Mouse (Mus musculus) limb, embryonic 13.5 days (tissue): ENCODE data around the gene Marveld3. TPM values are rescaled to one million over a fixed set of nuclear protein-coding genes. Genes with fewer than 3 reads are reported as not detected.

Experiments used
- ATAC-seq: fragments of 200-750 bp; cut with Nextera tagmentation; 2 replicates; pipeline ENCODE4 v1.8.0; 2017; ENCODE audit warnings: low read depth, moderate number of reproducible peaks, moderate TSS enrichment; ENCODE audit not compliant: low FRiP score
- H3K27ac ChIP-seq: fragments of 300-500 bp; sonication (generic); 2 replicates; pipeline ENCODE4 v1.5.1; 2015; ENCODE audit warnings: inconsistent platforms, mild to moderate bottlenecking, moderate library complexity
- H3K27me3 ChIP-seq: fragments of 300-500 bp; sonication (generic); 2 replicates; pipeline ENCODE4 v1.6.1; 2015; ENCODE audit warnings: mild to moderate bottlenecking, inconsistent platforms
- H3K36me3 ChIP-seq: fragments of 300-500 bp; sonication (generic); 2 replicates; pipeline ENCODE4 v1.6.1; 2015; ENCODE audit warnings: inconsistent platforms, mild to moderate bottlenecking, moderate library complexity
- H3K4me1 ChIP-seq: fragments of 300-500 bp; sonication (generic); 2 replicates; pipeline ENCODE4 v1.6.1; 2015; ENCODE audit warnings: inconsistent platforms
- H3K4me2 ChIP-seq: fragments of 300-500 bp; sonication (generic); replicated peaks from 2 replicates; pipeline ENCODE4 v1.6.1; 2015; ENCODE audit warnings: inconsistent platforms, mild to moderate bottlenecking, moderate library complexity
- H3K4me3 ChIP-seq: fragments of 300-500 bp; sonication (generic); 2 replicates; pipeline ENCODE4 v1.5.1; 2015; ENCODE audit warnings: moderate library complexity, mild to moderate bottlenecking, inconsistent platforms
- H3K9ac ChIP-seq: fragments of 300-500 bp; sonication (generic); 2 replicates; pipeline ENCODE4 v1.6.1; 2015; ENCODE audit warnings: mild to moderate bottlenecking, inconsistent platforms
- H3K9me3 ChIP-seq: fragments of 300-500 bp; sonication (generic); 2 replicates; pipeline ENCODE4 v1.6.1; 2016; ENCODE audit warnings: inconsistent platforms
- WGBS: fragments of 180-500 bp; shearing (Covaris S2); methylation state at CpG from one replicate; pipeline ENCODE4 v1.1.7; 2015; 5-methylcytosine and 5-hydroxymethylcytosine counted together
- polyA plus RNA-seq: library from polyadenylated mRNA; unstranded; fragments of >200 nt; fragmentation: Nextera tagmentation; extraction: Ambion mirVana; gene quantifications from 2 replicates; pipeline ENCODE4 v1.2.1, GENCODE M21; 2015

Gene Marveld3
- polyA plus RNA-seq, 1 experiment from 2014 or later = 1.4 TPM

DNA sequence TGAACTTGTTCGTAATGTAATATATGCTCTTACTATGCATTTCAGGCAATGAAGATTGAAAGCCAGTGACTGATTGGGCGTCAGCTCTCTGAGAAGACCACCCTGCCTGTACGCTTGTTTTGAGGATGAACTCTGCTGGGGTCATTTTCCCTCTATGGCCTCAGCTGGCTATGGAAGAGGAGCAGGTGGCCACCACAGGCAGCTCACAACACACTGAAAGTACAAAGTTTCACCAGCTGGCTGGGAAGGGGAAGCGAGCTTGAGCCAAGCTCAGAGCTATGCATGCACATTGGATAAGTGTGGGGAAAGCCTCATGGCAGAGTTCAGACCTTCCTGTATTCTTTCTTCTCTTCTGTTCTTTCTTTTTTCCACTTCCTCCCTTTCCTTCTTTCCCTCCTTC is 2.9 kb downstream of the Marveld3 start:
- Histone ChIP-seq H3K27me3 (peaks cover 56% of the 10 kb centered on the region), H3K9me3 (no peaks in the 10 kb centered on the region), H3K27ac (no peak overlapping the region), H3K4me3 (no peak overlapping the region), H3K4me1 (peaks cover 26% of the 10 kb centered on the region), H3K4me2 (no peak overlapping the region), H3K36me3 (no peaks in the 10 kb centered on the region), H3K9ac (no peak overlapping the region)
- WGBS = 82% methylated on average over 4 of the region's 4 CpGs
- no peak for ATAC-seq

DNA sequence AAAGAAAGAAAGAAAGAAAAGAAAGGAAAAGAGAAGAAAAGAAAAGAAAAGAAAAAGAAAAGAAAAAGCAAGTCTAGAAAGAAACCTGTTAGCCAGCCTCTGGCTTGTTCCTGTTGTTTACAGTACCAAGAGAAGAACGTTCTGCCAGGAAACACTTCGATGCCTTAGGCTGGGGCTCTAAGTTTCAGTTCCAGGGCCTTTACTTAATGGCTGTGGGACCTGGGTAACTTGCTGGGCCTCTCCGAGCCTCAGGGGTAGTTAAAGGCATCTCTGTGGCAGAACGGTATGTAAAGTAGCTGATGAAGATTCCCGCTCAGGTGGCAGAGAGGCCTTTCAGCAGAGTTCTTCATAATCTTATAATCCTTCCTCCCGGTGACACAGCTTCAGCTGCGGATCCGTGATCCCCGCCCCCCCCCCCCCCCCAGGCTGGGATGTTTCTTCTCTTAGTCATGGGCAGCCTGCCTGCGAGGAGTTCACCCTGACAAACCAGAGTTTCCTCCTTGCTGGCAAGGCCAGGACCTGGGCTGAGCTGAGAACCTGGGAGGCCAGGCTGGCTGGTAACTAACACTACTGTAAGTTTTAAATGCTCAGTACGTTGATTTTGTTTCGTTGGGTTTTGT is 3.9 kb downstream of the Marveld3 start:
- no peak for ATAC-seq

DNA sequence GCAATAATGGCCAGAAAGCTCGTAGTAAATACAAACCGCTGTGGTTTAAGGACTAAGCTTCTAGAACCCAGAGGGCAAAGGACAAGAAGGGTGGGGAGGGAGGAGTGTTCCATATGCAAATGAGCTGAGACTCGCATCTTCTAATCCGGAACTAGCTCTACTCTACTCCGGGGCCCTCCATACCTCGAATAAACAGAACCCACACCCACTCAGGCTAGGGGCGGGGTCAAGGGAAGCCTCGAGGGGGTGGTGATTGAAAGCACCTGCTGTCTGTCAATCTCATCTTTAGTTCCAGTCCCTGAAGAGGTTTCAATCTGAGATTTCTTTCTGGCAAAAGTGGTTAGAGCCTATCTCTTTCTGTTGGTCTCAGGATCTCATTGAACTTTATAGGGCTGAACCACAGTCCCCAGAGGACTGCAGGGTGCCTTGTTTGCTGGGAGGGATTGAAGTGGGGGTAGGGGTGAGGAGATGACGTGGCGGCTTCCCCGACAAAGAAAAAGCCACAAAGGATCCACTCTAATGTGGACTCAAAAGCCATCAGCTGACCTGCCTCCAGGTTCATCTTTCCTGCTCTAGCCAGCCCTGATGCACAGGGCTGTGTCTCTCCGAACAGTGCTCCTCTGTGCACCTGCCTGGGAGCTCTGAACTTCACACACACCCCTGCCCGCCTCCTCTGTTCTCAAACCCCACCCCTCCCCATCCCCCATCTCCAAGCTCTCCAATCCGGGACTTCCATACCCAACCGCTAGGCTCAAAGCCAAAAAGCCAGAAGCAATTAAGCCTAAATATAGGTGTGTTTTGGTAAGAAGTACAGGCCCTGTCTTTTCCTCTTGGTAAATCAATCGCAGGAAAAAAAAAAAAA is 4.6 kb downstream of the Marveld3 start:
- peak overlapping the region; percentile 47 for H3K4me2 ChIP-seq
- no peak overlapping the region for H3K27ac ChIP-seq
- ATAC-seq = peak; percentile 51; the same call in 1 of the 2 replicates
- H3K27me3 ChIP-seq = peaks cover 57% of the 10 kb centered on the region
- no peak overlapping the region for H3K9ac ChIP-seq
- peaks cover 22% of the 10 kb centered on the region for H3K4me1 ChIP-seq
- no peak overlapping the region for H3K4me3 ChIP-seq
- H3K9me3 ChIP-seq = no peaks in the 10 kb centered on the region
- H3K36me3 ChIP-seq = no peaks in the 10 kb centered on the region
- 6% methylated on average over 16 of the region's 16 CpGs for WGBS

More for the DNA sequence above, 3.9 kb downstream of the Marveld3 start:
- peaks cover 23% of the 10 kb centered on the region for H3K4me1 ChIP-seq
- no peaks in the 10 kb centered on the region for H3K9me3 ChIP-seq
- 34% methylated on average over 10 of the region's 12 CpGs for WGBS
- no peak overlapping the region for H3K4me3 ChIP-seq
- peak overlapping the region; percentile 38; the same call in 1 of the 2 replicates for H3K4me2 ChIP-seq
- peak overlapping the region; percentile 15; the same call in 1 of the 2 replicates for H3K27ac ChIP-seq
- H3K27me3 ChIP-seq = peaks cover 57% of the 10 kb centered on the region
- H3K36me3 ChIP-seq = no peaks in the 10 kb centered on the region
- H3K9ac ChIP-seq = no peak overlapping the region

DNA sequence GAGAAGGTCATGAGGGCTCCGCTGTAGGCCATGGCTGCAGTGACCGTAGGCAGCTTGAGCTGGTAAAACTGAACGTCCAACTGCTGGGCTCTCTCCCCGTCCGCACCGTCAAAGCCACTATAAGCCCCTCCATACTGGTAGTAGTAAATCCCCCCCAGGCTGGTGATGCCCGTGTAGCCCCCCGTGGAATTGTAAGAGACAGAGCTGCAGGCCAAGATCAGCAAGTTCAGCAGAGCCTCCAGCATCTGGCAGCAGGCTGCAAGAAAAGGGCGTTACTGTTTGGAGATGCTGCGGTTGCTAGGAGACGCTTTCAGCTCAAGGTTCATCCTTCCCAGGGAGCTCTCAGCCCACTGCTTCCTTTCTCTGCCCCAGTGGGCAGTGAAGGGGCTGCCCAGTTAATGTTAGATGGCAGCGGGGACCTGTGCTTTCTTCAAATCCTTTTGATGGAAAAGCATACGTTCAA is 7.5 kb downstream of the Marveld3 start:
- Histone ChIP-seq H3K4me3 (no peak overlapping the region), H3K4me2 (no peak overlapping the region), H3K4me1 (peaks cover 14% of the 10 kb centered on the region), H3K9me3 (no peaks in the 10 kb centered on the region), H3K9ac (no peak overlapping the region), H3K27ac (no peak overlapping the region), H3K27me3 (peaks cover 55% of the 10 kb centered on the region), H3K36me3 (no peaks in the 10 kb centered on the region)
- WGBS = 56% methylated on average over 13 of the region's 13 CpGs
- no peak for ATAC-seq

DNA sequence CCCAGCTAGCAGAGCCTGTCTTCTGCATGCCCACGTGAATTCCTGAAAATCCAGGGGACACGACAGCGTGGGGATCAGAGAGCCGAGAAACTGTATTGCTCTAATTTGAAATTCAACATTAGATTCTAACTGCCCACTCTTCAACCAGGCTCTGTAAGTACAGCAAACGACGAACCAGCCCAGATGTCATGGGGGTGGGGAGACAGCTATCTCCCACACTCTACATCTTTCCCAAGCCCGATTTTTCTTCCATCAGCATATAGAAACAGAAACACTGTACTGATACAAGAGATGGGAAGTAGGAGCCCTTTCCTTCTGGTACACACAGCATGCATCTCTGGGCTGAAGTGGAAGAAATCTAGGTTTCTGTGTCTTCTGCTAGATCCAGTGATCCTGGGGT is 9.8 kb downstream of the Marveld3 start:
- no peak overlapping the region for H3K27ac ChIP-seq

DNA sequence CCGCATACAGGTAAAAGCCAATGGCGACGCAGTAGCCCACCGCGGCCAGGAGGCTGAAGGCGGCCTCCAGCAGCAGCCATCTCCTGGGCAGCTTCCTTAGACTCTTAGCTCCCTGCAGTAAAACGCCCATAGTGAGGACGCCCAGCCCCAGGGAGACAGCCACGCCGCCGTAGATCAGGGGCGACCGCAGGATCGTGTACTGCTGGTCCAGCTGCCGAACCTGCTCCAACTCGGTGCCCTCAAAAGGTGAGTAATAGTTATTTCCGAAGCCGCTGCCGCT is 13.8 kb downstream of the Marveld3 start:
- Histone ChIP-seq H3K4me3 (peak overlapping the region; percentile 42), H3K27ac (no peak overlapping the region), H3K9me3 (no peaks in the 10 kb centered on the region), H3K36me3 (peaks cover 10% of the 10 kb centered on the region), H3K27me3 (peaks cover 73% of the 10 kb centered on the region), H3K4me2 (peak overlapping the region; percentile 73), H3K9ac (peak overlapping the region; percentile 40), H3K4me1 (peaks cover 28% of the 10 kb centered on the region)
- WGBS = 3% methylated on average over 19 of the region's 19 CpGs
- ATAC-seq = no peak

More for the DNA sequence above, 9.8 kb downstream of the Marveld3 start:
- H3K27me3 ChIP-seq = peaks cover 73% of the 10 kb centered on the region
- no peak overlapping the region for H3K4me3 ChIP-seq
- H3K9me3 ChIP-seq = no peaks in the 10 kb centered on the region
- WGBS = 74% methylated on average over 7 of the region's 7 CpGs
- H3K9ac ChIP-seq = no peak overlapping the region
- no peak overlapping the region for H3K4me2 ChIP-seq
- H3K36me3 ChIP-seq = no peaks in the 10 kb centered on the region
- peaks cover 14% of the 10 kb centered on the region for H3K4me1 ChIP-seq
- ATAC-seq = no peak

DNA sequence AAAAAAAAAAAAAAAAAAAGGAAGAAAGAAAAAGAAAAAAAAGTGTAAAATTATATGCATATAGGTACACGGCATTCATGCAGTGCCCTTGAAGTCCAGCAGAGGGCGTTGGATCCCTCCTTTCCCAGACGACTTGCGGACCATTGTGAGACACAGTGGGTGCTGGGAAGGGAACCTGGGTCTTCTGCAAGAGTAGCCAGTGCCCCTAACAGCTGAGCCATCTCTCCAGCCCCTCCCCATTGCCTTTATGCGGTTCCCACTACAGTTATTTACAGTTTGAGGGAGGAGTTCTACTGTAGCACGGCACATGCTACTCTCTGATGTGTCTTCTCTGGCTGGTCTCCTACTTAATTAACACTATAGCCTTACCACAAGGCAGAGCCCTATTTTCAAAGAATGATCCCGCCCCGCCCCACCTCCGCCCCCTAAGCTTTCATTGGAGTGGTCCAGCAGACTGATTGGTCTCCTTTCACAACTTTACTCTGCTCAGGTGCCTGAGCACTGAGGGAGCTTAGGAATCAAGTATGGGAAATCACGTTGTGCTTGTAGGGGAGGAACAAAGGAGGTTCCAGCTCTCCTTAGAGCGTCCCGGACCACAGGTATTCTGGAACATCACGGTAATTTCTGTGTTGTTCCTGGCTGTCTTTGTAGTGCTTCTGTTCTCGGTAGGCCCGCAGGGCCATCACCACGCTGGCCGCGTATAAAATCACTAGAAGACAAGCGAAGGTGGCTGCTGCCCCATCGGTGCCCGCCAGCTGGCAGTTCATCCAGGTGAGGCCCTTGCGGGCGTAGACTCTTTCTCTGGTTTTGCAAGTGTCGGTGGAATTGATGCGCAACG is 14.3 kb downstream of the Marveld3 start:
- ATAC-seq = no peak
- Histone ChIP-seq H3K36me3 (peaks cover 12% of the 10 kb centered on the region), H3K9me3 (no peaks in the 10 kb centered on the region), H3K9ac (peak overlapping the region; percentile 40; the same call in 1 of the 2 replicates), H3K27me3 (peaks cover 67% of the 10 kb centered on the region), H3K4me2 (peak overlapping the region; percentile 73), H3K4me1 (peaks cover 28% of the 10 kb centered on the region), H3K27ac (no peak overlapping the region), H3K4me3 (peak overlapping the region; percentile 42)
- WGBS = 2% methylated on average over 26 of the region's 26 CpGs

DNA sequence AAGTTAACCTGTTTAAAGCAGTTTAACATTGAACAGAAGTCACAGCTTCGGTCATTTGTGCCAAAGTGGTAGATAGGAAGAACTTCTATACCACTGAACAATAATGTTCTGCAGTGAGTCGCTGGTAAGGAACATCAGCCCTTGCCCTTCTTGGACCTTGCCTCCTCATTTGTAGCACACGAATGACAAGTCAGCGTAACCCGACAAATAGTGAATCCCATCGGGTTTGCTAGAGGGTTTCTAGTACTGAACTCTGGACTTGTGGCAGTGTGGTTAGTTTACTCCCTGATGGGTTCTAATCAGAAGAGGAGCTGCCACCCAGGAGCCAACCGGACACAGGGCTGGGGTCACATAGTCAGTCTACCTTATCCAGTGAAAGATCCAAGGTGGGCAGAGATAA is 15.7 kb downstream of the Marveld3 start:
- Histone ChIP-seq H3K9me3 (no peaks in the 10 kb centered on the region), H3K36me3 (peaks cover 16% of the 10 kb centered on the region), H3K9ac (no peak overlapping the region), H3K27ac (no peak overlapping the region), H3K4me1 (peaks cover 33% of the 10 kb centered on the region), H3K4me2 (no peak overlapping the region), H3K4me3 (no peak overlapping the region), H3K27me3 (peaks cover 53% of the 10 kb centered on the region)
- ATAC-seq = no peak
- 89% methylated on average over 7 of the region's 7 CpGs for WGBS

DNA sequence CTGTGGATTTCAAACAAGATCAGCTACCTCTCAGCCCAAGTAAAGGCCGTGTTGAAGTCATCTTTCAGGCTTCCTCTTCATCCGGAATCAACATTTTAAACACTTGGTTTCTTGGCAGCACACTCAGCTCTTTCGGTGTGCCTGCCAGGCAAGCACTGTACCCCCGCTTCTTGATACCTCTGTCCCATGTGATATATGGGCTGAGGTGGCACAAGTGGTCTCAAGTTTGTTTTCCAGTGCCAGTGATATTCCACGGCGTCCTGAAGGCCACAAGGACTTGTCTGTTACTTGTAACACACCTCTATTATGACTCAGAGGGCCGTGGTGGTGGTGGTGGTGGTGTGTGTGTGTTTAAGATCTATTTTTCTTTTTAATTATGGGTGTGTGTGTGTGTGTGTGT is 16.3 kb downstream of the Marveld3 start:
- Histone ChIP-seq H3K27ac (no peak overlapping the region), H3K9me3 (no peaks in the 10 kb centered on the region), H3K27me3 (peaks cover 49% of the 10 kb centered on the region), H3K4me2 (no peak overlapping the region), H3K4me1 (peaks cover 33% of the 10 kb centered on the region), H3K4me3 (no peak overlapping the region), H3K9ac (no peak overlapping the region), H3K36me3 (peaks cover 22% of the 10 kb centered on the region)
- no peak for ATAC-seq
- WGBS = 59% methylated on average over 7 of the region's 7 CpGs

DNA sequence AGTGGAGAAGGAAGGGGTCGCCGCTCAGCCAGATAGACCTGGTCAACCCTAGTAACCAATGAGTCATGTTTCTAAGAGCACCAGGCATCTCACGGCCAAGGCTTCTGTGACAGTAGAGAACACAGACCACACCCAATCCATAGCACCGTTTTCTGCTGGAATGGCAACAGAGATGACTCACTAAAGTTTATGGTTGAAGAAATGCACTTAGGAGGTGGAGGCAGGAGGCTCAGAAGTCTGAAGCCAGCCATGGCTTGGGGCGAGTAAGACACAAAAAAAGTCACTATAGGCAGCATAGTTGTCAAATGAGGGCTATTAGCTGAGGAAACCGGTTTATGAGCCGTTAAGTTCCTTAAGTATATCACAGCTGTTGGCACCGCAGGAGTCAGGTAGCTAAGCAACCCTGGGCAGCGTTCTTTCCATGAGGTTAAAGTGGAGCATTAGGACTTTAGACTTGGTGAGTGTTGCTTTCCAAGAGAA is 16.8 kb downstream of the Marveld3 start:
- peak; percentile 37; the same call in 1 of the 2 replicates for ATAC-seq
- 22% methylated on average over 9 of the region's 9 CpGs for WGBS
- H3K4me3 ChIP-seq = no peak overlapping the region
- no peak overlapping the region for H3K9ac ChIP-seq
- H3K36me3 ChIP-seq = peaks cover 27% of the 10 kb centered on the region
- H3K9me3 ChIP-seq = no peaks in the 10 kb centered on the region
- H3K27ac ChIP-seq = no peak overlapping the region; the same call in 1 of the 2 replicates
- peaks cover 33% of the 10 kb centered on the region for H3K4me1 ChIP-seq
- no peak overlapping the region for H3K4me2 ChIP-seq
- H3K27me3 ChIP-seq = peaks cover 44% of the 10 kb centered on the region

DNA sequence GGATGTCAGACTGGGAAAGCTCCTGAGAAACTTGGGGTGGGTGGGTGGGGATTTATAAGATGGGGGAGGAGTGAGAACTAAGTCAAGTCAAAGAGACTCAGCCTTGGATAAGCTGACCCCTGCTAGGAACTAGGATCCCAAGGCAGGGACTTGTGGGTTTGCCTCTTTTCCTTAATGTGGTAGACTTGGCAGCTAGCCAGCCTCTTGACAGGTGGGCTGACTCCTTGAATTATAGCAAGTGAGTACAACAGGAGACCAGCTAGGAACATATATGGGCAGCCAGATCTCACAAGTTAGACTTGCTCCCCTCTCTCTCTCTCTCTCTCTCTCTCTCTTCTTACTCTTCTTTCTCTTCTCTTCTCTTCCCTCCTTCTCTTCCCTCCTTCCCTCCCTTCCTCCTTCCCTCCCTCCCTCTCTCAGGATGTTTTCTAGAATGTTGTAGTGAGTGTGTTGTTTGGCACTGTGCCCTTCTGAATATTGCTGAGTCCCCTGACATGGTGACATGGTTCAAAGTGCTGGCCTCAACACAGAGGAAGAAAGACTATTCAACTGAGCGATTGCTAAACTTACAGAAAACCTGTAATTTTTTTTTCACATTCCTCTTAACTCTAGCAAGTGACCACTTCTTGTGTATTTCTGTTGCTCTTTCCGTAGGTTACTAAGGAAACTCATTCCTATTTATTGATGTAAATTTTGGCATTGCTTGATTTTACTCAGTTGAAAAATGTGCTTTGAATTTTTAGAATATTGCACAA is 20.2 kb downstream of the Marveld3 start:
- Histone ChIP-seq H3K27ac (no peak overlapping the region), H3K4me1 (peaks cover 20% of the 10 kb centered on the region), H3K36me3 (peaks cover 54% of the 10 kb centered on the region), H3K9me3 (no peaks in the 10 kb centered on the region), H3K4me2 (no peak overlapping the region), H3K4me3 (no peak overlapping the region), H3K27me3 (peaks cover 11% of the 10 kb centered on the region), H3K9ac (no peak overlapping the region)
- WGBS = 72% methylated on average over 2 of the region's 2 CpGs
- ATAC-seq = no peak
